Mouse (Mus musculus): ENCODE results near the gene Mbd6. TPM values are rescaled to one million over a fixed set of nuclear protein-coding genes. Genes with fewer than 3 reads are reported as not detected.

Gene Mbd6
- polyA plus RNA-seq, 1 experiment from 2014 or later, result 8.5 TPM

GRCm38 (mm10) chr10:127284724-127285500 lies 3.9 kb downstream of the Mbd6 start:
- Histone ChIP-seq H3K36me3 (ENCODE audit: control insufficient read depth, insufficient read depth, low read length) (peaks cover 42% of the 10 kb centered on the region), H3K4me1 (replicated peaks; ENCODE audit: control insufficient read depth, insufficient read depth) (peaks cover 5% of the 10 kb centered on the region), H3K9me3 (ENCODE audit: control insufficient read depth, low read length) (no peaks in the 10 kb centered on the region), H3K27ac (replicated peaks) (no peak overlapping the region), H3K27me3 (ENCODE audit: control insufficient read depth, insufficient read depth, low read length) (no peaks in the 10 kb centered on the region), H3K9ac (ENCODE audit: low read length) (no peak overlapping the region), H3K4me2 (replicated peaks; ENCODE audit: low read depth) (no peak overlapping the region), H3K4me3 (ENCODE audit: low read depth, low read length) (no peak overlapping the region)
- TF ChIP-seq CTCF (IDR thresholded peaks at IDR 0.05; ENCODE audit: low read depth) (no peak), EP300 (optimal IDR thresholded peaks at IDR 0.05) (no peak)
- 75% methylated on average over 11 of the region's 11 CpGs for WGBS
- DNase-seq (ENCODE audit: low spot score), result no peak
- no peak for ATAC-seq (ENCODE audit: low FRiP score, low TSS enrichment)

GRCm38 (mm10) chr10:127284105-127284622 lies 4.7 kb downstream of the Mbd6 start:
- peaks cover 5% of the 10 kb centered on the region for H3K4me1 ChIP-seq (replicated peaks; ENCODE audit: control insufficient read depth, insufficient read depth)
- no peak for DNase-seq (ENCODE audit: low spot score)
- H3K27me3 ChIP-seq (ENCODE audit: control insufficient read depth, insufficient read depth, low read length), result no peaks in the 10 kb centered on the region
- no peak overlapping the region for H3K4me3 ChIP-seq (ENCODE audit: low read depth, low read length)
- no peak overlapping the region for H3K9ac ChIP-seq (ENCODE audit: low read length)
- no peak overlapping the region for H3K27ac ChIP-seq (replicated peaks)
- WGBS, result 90% methylated on average over 7 of the region's 7 CpGs
- no peaks in the 10 kb centered on the region for H3K9me3 ChIP-seq (ENCODE audit: control insufficient read depth, low read length)
- no peak for TF ChIP-seq EP300 (optimal IDR thresholded peaks at IDR 0.05)
- H3K36me3 ChIP-seq (ENCODE audit: control insufficient read depth, insufficient read depth, low read length), result peaks cover 44% of the 10 kb centered on the region
- no peak for ATAC-seq (ENCODE audit: low FRiP score, low TSS enrichment)
- no peak overlapping the region for H3K4me2 ChIP-seq (replicated peaks; ENCODE audit: low read depth)

- H3K4me1 ChIP-seq (replicated peaks; ENCODE audit: control insufficient read depth, insufficient read depth), result peaks cover 5% of the 10 kb centered on the region
- no peak for TF ChIP-seq EP300 (optimal IDR thresholded peaks at IDR 0.05)
- TF ChIP-seq CTCF (IDR thresholded peaks at IDR 0.05; ENCODE audit: low read depth), result no peak
- WGBS, result 63% methylated on average over 13 of the region's 13 CpGs
- no peak for ATAC-seq (ENCODE audit: low FRiP score, low TSS enrichment)
- H3K4me3 ChIP-seq (ENCODE audit: low read depth, low read length), result no peak overlapping the region
- no peak overlapping the region for H3K9ac ChIP-seq (ENCODE audit: low read length)
- H3K27ac ChIP-seq (replicated peaks), result no peak overlapping the region
- no peak overlapping the region for H3K4me2 ChIP-seq (replicated peaks; ENCODE audit: low read depth)
- no peaks in the 10 kb centered on the region for H3K27me3 ChIP-seq (ENCODE audit: control insufficient read depth, insufficient read depth, low read length)
- H3K36me3 ChIP-seq (ENCODE audit: control insufficient read depth, insufficient read depth, low read length), result peaks cover 51% of the 10 kb centered on the region
- DNase-seq (ENCODE audit: low spot score), result no peak
- H3K9me3 ChIP-seq (ENCODE audit: control insufficient read depth, low read length), result no peaks in the 10 kb centered on the region
Observed at GRCm38 (mm10) chr10:127282620-127283215, 6.1 kb downstream of the Mbd6 start.

- no peak overlapping the region for H3K4me3 ChIP-seq (ENCODE audit: low read depth, low read length)
- H3K9me3 ChIP-seq (ENCODE audit: control insufficient read depth, low read length), result no peaks in the 10 kb centered on the region
- H3K4me1 ChIP-seq (replicated peaks; ENCODE audit: control insufficient read depth, insufficient read depth), result no peaks in the 10 kb centered on the region
- H3K27ac ChIP-seq (replicated peaks), result no peak overlapping the region
- H3K9ac ChIP-seq (ENCODE audit: low read length), result no peak overlapping the region
- H3K4me2 ChIP-seq (replicated peaks; ENCODE audit: low read depth), result no peak overlapping the region
- WGBS, result 81% methylated on average over 8 of the region's 8 CpGs
- H3K27me3 ChIP-seq (ENCODE audit: control insufficient read depth, insufficient read depth, low read length), result no peaks in the 10 kb centered on the region
- DNase-seq (ENCODE audit: low spot score), result no peak
- H3K36me3 ChIP-seq (ENCODE audit: control insufficient read depth, insufficient read depth, low read length), result peaks cover 50% of the 10 kb centered on the region
- TF ChIP-seq EP300 (optimal IDR thresholded peaks at IDR 0.05) (no peak), CTCF (IDR thresholded peaks at IDR 0.05; ENCODE audit: low read depth) (no peak)
- ATAC-seq (ENCODE audit: low FRiP score, low TSS enrichment), result no peak
Observed at GRCm38 (mm10) chr10:127281316-127281715, 7.5 kb downstream of the Mbd6 start.

- TF ChIP-seq EP300 (optimal IDR thresholded peaks at IDR 0.05) (no peak), CTCF (IDR thresholded peaks at IDR 0.05; ENCODE audit: low read depth) (peak; percentile 38)
- Histone ChIP-seq H3K4me1 (replicated peaks; ENCODE audit: control insufficient read depth, insufficient read depth) (no peaks in the 10 kb centered on the region), H3K27me3 (ENCODE audit: control insufficient read depth, insufficient read depth, low read length) (no peaks in the 10 kb centered on the region), H3K4me2 (replicated peaks; ENCODE audit: low read depth) (no peak overlapping the region), H3K4me3 (ENCODE audit: low read depth, low read length) (no peak overlapping the region), H3K9me3 (ENCODE audit: control insufficient read depth, low read length) (no peaks in the 10 kb centered on the region), H3K9ac (ENCODE audit: low read length) (no peak overlapping the region), H3K36me3 (ENCODE audit: control insufficient read depth, insufficient read depth, low read length) (peaks cover 44% of the 10 kb centered on the region), H3K27ac (replicated peaks) (no peak overlapping the region)
- DNase-seq (ENCODE audit: low spot score) (no peak), ATAC-seq (ENCODE audit: low FRiP score, low TSS enrichment) (no peak)
- WGBS, result 93% methylated on average over 2 of the region's 2 CpGs
Observed at GRCm38 (mm10) chr10:127279730-127280129, 9.1 kb downstream of the Mbd6 start.
